Mouse (Mus musculus) inflammation-experienced regulatory T-cells, adult 6 months (primary cell): ENCODE measurements around the gene Wbp11. TPM values are rescaled to one million over a fixed set of nuclear protein-coding genes. Genes with fewer than 3 reads are reported as not detected.
"Not testable (repeated sequence)": the region's sequence is repeated elsewhere in the genome, so short reads cannot be mapped to it uniquely, and the experiment has no call there.

Experiments
- ATAC-seq: one replicate; pipeline ENCODE4 v1.8.0; 2017
- polyA plus RNA-seq, 3 experiments: library from polyadenylated mRNA; unstranded; fragments of 100-300 nt; shearing (Covaris generic); gene quantifications; one replicate each; pipeline ENCODE4 v1.2.1; 2017

Gene Wbp11
- polyA plus RNA-seq, 3 experiments from 2014 or later = 48.1 to 74.9 (median 72.6) TPM

DNA sequence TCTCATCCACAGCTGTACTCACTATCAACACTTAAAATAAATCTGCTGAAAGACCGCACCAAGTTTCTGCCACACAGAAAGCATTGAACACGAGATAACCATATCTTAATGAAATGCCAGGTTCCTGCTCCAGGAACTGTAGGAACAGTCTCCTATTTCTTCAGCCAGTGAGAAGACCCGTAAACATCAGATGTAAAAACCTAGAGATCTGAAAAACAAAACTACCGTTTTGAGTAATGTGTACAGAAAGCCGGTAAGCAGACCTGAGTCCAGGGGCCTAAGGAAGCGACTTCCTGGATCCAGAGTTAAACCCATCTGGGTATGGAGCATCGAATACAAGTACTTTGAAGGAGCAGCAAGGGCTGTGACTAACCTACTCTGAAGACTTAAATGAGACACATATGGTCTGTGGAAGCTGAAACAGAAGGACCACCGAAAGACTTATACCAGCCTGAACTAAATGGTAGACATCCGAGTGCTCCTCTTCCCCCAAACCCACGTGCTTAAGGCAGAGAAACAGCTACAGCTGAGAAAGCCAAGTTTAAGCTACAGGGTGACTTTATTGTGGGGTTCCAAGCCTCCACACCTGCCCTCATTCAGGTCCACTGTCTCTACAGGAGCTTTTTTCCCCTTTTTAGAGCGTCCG is 24.8 kb downstream of the Wbp11 start:
- no peak for ATAC-seq

DNA sequence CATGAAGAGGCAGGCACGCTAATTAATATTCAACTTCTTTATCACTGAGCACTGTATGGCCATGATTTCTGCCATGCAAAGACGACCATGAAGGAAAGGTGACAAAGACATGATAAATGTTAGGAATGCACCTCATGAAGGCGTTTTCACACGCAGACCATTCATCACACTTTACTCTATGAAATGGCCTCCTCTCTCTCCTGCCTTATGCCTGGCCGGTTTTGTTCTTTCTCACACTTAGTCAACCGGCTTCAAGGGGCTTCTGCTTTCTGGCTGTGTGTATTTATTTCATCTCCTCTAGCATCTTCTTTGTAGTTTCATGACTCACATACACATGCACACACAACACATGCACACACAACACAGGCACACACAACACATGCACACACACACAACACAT is 26.8 kb downstream of the Wbp11 start:
- ATAC-seq = no peak

DNA sequence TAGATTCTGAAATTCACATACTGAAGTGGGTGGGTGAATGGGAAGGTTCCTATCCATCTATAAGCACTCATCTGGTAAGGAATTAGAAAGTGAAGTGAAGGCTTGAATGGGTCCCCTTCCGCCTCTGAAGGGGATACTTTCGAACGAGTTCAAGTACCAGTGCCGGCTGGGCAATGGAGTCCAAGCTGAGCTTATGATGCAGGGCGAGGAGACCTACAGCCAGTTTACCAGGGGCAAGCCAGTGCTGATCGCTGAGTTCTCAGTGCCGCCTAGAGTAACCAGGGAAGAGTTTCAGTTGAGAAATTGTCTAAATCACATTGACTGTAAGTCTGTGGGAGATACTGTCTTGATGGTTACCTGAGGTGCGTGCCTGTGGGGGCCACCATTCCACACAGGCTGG is 27.3 kb downstream of the Wbp11 start:
- ATAC-seq = no peak

DNA sequence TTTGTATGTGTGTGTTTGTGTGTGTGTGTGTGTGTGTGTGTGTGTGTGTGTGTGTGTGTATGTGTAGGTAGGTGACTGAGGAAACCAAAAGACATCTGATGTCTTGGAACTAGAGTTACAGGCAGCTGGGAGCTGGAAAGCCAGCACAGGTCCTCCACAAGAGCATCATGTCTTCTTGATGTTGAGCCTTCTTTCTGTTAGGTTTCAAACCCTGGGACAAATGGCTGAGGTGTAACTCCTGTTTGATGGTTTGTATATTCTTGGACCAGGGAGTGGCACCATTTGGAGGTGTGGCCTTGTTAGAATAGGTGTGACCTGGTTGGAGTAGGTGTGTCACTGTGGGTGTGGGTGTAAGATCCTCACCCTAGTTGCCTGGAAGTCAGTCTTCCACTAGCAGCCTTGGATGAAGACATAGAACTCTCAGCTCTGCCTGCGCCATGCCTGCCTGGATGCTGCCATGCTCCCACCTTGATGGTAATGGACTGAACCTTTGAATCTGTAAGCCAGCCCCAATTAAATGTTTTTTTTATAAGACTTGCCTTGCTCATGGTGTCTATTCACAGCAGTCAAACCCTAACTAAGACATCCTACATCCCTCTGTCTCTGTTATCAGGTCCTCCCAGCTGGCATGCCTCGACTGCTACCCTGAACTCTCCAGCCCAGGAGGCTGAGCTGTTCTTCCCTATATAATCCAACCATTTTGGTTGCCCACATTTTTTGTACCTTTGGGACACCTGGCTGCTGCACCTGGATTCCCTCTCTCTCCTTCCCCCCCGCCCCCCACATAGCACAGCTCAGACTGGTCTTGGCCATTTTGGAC is 29.9 kb downstream of the Wbp11 start:
- ATAC-seq = not testable (repeated sequence)

DNA sequence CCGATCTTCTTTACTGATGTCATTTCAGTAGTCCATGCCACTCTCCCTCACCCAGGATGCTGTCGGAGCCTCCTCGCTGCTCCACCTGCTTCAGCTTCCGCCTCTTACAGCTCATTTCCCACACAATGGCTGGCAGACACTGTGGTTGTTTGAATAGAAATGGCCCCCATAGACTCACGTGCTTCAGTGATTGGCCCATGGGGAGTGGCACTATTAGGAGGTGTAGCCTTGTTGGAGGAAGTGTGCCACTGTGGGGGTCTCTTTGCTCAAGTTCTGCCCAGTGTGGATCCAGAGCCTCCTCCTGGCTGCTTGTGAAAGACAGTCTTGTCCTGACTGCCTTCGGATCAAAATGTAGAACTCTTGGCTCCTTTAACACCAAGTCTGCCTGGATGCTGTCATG is 32.2 kb downstream of the Wbp11 start:
- no peak for ATAC-seq

DNA sequence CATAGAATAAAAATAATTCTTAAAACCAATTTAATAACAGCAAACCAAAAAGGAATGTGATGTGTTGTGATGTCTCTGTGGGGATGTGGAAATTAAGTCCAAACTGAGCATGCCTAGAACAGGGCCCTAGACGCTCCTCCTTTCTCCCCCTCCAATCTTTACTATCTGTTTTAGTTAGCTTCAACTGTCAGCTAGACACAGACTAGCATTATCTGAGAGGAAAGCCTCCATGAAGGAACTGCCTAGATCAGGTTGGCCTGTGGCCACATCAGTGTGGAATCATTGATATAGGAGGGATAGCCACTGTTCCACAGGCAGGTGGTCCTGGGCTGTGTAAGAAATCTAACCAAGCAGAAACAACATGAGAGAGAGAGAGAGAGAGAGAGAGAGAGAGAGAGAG is 32.9 kb downstream of the Wbp11 start:
- no peak for ATAC-seq

DNA sequence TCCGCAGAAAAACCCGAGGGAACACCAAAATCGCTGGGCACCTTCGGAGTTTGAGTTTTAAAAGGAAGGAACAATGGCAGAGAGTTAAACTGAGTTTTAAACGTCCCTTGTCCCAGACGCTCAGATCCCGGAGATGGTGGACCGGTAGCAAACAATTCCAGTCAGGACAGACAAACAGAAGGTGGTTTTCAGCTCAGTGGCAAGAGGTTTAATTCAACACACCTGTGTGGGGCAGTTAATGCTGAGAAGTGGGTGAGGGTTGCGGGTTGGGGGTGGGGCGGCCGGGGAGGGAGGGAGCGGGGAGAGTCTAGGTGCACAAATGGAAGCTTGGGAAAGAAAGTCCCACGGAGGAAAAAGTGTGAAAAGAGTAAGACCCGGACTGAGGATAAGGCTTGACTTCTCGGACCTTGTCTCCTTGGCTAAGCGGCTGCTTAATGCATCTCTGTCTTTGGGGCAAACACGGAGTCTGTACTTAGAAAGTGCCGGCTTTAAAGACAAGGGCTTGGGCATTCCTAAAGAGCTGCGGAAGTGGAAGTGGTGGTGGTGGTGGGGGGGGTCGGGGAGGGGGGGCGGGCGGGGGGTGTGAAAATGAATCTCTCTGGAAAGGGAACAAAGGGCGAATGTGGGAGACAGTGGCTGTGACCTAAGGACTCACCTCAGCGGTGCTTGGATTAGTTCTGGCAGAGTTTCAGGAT is 34.1 kb downstream of the Wbp11 start:
- no peak for ATAC-seq

DNA sequence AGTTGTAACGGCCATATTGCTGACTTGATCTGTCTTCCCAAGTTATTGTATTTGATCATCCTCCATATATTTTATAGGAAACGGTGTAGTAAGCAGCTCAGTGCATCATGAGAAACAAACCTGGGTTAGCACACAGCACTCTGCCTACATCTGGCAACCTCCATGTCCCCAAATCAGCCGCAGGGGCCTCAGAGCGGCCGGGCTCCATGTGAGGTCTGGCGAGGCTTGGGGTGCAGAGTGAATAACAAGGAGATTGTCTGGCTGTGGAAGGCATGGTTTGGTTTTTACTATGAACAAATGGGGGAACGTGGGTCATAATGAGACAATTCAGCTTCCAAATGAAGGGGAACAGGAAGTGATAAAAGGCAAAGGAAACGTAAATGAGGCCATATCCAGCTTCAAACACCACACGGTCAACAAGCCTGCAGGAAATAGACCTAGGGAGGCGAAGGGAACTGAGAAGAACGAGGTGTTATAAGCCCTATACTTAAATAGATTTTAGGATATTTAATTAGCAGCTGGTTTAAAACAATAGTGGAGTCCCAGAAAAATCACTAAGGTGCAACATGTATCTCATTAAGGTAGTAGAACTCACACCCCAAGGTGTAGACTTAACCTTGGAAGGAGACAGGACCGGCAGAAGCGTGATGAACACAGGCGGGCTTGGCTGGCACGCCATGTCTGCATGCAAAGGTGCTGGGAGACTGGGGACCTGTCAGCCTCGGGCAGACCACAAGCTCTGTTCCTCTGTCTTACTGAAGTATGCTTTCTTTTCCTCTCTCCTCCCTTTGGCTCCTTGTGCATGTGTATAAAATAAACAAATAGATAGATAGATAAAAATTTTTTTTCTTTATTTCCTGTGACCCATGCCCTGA is 34.9 kb downstream of the Wbp11 start:
- ATAC-seq = no peak

DNA sequence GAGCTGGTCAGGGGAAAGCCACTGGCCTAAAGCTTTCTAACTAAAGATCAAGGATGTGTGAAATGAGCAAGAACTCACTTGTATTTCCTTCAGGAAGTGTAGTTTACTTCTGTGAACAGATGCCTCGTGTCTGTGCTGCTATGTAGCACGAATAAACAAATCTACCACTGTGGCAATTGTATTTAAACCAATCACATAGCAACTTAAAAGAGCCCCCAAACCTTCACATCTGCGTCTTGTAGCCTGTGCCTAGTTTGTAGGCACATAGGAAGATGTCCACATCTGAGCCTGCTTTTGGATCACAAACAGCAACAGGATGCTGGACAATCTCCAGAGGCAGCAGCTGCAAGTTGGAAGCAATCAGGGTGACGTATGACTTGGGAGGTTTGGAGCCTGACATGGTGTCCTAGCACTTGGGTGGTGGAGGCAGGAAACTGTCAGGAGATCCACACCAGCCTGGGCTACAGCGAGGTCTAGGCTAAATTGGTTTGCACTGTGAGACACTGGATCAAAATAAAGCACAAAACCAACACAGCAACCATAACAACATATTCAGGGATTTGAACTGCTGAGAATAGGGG is 38.6 kb downstream of the Wbp11 start:
- no peak for ATAC-seq

DNA sequence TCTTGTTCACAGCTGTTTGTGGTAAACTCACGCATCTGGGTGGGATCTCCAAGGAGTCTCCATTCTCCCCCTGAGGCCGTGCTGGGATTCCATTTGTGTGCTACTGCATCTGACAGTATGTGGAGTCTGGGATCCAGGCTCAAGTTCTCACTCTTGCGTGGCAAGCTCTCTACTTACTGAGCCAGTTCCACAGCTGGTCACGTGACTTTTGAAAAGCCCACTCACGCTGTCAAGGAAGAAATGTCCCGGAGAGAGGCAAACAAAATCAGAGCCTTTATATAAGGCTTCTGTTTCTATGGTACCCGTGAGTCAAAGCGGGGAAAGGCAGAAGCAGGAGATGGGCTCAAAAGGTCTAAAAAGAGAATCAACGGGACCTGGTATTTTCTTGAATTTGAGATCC is 45.3 kb downstream of the Wbp11 start:
- ATAC-seq = no peak

DNA sequence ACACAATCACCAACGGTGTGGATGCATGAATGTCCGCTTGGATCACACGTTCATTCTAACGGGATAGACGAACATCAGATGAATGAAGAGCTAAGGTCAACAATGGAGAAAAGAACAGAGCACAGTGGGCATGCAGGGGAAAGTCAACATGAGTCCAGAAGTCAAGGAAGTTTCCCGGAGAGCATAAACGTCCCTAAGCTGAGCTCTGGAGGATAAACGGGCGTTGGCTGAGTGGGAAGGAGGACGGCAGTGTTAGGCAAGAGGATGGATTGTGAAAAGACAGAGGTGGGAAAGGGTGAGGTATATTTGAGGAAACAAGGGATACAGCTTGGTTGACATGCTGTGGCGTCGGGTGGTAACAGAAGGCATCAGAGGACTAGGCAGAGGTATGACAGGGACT is 45.9 kb downstream of the Wbp11 start:
- no peak for ATAC-seq

DNA sequence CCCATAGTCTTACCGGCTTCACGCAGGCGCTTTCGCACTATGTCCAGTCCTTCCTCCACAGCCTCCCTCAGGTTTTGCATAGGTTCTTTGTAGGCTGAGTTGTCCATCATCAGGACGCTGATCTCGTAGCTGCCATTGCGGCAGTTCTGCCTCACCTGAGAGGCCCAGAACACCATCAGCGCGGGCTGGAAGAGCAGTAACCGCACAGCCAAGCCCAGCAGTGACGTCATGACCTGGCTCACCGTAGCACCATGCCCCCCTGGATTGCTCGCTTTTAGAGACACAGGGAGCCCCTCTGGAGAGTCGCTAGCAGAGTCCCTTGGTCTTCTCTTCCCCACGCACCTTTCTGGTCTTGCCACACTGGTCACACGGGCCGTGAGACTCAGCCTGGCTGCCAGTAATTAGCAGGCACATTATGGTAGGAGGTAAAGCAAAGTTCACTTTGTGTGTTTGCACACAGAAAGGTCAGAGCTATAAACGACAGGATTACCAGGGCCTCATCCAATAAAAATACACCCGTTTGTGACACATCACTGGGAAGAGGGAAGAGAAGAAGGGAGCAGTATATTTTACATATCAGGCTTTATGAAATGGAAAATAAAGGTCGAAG is 46.6 kb downstream of the Wbp11 start, which contains the start of gene Gucy2c:
Gene Gucy2c, minus strand, starts transcription at position 389 of the 610 bp plus-strand sequence.
- ATAC-seq = no peak

DNA sequence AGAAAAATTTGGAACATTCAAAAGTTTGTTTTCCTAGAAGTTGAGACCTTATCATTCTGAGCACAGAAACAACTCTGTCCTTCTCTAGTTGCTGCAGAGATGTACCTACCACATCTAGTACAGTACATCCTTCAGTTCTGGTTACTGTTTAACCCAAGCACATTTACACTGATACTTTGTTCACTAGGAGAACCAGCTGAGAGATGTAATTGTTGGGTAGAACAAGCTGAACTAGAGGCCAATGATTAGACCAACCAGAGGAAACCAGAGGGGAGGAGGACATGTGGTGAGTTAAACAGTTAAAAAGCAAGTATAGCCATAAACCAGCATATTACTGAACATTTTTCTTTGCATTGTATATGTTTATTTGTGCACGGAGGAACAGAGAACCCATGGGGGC is 51.6 kb downstream of the Wbp11 start:
- no peak for ATAC-seq

DNA sequence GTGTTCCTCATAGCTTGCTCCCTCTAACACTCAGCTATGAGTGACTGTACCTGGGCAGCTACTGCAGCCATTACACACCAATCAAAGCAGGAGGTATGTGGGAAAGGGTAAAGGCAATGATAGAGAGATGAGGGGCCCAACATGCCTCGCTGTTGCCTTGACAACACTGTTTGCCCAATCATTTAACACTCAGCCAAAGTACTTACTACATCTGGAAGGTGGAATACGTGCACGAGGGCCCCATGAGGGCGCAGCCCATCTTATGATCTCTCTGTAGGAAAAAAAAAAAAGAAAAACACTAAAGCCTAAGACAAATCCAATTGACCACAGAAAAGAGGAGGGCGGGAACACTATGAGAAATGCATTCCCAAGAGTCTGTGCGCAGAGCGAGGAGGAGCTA is 58.2 kb downstream of the Wbp11 start:
- ATAC-seq = no peak

DNA sequence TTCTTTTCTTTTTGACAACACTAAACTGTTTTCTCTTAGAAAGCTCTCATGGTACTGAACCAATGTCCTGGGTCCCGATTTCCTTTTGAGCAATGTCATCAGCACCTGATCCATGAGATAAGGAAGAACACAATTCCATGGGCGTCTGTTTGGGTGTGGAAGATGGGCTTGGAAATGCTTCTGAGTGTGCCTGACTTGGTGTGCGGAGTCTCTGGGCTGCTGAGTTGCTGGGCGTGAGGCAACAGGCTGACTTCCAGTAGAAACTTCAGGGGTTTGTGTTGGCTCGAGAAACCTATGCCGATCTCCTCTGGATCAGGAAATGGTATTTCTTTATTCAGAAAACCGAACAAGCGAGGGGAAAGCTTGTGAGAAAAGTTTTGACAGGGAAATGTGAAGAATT is 58.9 kb downstream of the Wbp11 start:
- ATAC-seq = no peak

DNA sequence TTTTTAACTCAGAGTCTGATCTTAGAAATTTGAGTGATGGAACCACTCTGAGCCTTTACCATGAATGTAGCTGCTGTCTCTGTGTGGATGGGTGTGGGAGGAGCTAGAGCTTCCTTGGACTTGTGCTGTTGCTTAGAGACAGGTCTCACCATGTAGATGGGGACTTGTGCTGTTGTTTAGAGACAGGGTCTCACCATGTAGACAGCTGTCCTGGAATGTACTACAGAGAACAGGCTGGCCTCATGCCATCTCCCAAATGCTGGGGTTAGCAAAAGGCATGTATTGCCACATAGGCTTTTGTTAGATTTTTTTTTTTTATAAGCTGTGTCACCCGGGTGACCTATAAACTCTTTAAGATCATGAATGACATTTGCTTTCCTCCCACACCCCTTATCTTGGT is 64.1 kb downstream of the Wbp11 start:
- ATAC-seq = no peak

Other genes starting within 250 kb of the Wbp11 start
- gene Plbd1, start 166.3 kb downstream of the Wbp11 start, polyA plus RNA-seq = 1 to 10 TPM in 1 of 3 experiments, under 1 TPM in 2; 0.48 to 3.6 (median 0.65) TPM
- not detected for gene Gucy2c, start 46.5 kb downstream of the Wbp11 start, polyA plus RNA-seq
- 1 to 10 TPM in 2 of 3 experiments, under 1 TPM in 1; 0.85 to 2.9 (median 2.8) TPM for gene Hist4h4, start 23.8 kb downstream of the Wbp11 start, polyA plus RNA-seq
- 100 to 1,000 TPM; 112 to 120 (median 112) TPM for gene H2afj, start 20.0 kb downstream of the Wbp11 start, polyA plus RNA-seq
- 1 to 10 TPM in 1 of 3 experiments, under 1 TPM in 2; 0.44 to 2.3 (median 0.62) TPM for gene BC049715, start 607 bp downstream of the Wbp11 start, polyA plus RNA-seq
- gene Smco3, start 7.2 kb upstream of the Wbp11 start, polyA plus RNA-seq = under 1 TPM in 1 of 3 experiments, not detected in 2; 0.82 TPM
- 1 to 10 TPM in 2 of 3 experiments, not detected in 1; 1.5 to 2.3 TPM for gene Art4, start 29.5 kb upstream of the Wbp11 start, polyA plus RNA-seq
- gene Mgp, start 47.6 kb upstream of the Wbp11 start, polyA plus RNA-seq = not detected
- 1 to 10 TPM; 1.1 to 2.1 (median 1.1) TPM for gene Erp27, start 93.9 kb upstream of the Wbp11 start, polyA plus RNA-seq
- not detected for gene Pde6h, start 95.6 kb upstream of the Wbp11 start, polyA plus RNA-seq
- gene Arhgdib, start 113.7 kb upstream of the Wbp11 start, polyA plus RNA-seq = 1,000 to 10,000 TPM; 2,255 to 2,929 (median 2,357) TPM